Mouse (Mus musculus): ENCODE results near the gene Kif23.

The Kif23 gene

DNA sequence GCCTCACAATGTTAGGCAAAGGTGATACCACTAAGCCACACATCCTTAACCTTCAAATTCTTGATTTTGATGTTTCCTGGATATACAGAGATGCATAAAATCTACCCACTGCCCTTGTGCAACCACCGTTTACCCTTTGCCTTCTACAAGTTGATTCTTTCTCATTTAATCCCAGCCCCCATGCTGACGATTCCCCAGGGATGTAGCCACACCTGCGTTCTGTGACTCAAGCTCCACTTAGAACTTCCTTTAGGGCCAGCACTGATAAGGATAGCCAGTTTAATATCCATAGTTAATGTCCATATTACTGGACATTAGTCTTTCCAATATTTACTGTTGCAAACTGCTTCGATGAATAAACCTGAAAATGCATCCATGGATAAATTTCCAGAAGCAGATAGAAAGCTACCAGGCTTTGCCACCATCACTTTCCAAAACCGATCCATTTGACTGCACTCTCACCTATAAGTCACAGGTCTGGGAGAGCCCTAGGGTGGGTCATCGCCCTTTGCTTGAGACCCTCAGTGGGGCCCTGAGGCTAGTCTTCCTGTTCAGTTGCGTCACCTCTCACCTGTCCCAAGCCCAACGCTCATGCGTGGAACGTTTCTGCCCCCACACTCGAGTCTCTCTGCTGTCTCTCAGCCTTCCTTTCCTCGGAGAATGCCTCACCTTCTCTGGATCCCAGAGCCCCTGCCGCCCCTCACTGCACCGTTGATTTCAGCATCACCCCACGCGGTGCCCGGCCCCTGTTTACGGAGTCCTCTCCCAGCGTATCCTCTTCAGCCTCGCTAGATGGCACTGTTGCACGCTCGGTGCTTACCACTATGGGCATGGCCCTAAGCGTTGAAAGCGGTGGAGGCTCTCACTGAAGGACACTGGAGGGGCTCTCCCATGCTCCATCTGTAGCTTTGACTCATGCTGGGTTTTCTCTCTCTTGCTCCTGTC is 1.1 kb upstream of the Kif23 start:
- peak; percentile 78 to 91 for DNase-seq (ENCODE audit: low spot score in 2 of 2)

DNA sequence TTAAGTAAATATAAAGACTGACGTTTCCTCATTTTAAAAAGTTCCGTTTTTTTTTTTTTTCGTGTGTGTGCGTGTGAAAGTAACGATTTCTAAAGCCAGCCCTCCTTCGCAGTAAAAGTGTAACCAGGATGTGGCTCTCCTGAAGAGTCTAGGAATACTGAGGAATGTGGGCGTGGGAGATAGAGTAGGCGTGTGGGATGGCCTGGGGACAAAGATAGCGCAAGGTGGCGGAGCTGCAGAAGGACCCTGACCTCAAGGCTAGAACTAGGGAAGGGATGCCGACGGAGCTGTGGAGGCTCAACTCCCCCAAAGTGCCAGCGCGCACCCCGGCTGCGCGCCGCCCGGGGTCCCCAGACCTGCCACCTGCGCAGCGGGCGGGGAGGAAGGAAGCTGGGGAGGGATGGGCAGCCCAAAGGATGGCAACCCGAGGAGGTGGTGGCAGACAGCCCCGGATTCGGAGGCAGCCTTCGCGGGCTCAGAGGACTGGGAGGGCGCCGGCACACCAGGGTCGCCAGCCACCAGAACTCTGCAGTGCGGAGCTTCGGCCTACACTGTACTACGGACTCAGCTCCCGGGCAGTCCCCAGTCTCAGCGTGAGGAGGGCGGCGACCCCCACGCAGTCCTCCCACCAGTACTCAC is 482 bp downstream of the Kif23 start:
- DNase-seq (ENCODE audit: low spot score in 2 of 2), result peak in 1 of 2 experiments; percentile 52

- no peak for DNase-seq (ENCODE audit: low spot score in 2 of 2)
Measured at GRCm38 (mm10) chr9:61941054-61941453, 5.5 kb downstream of the Kif23 start.

DNA sequence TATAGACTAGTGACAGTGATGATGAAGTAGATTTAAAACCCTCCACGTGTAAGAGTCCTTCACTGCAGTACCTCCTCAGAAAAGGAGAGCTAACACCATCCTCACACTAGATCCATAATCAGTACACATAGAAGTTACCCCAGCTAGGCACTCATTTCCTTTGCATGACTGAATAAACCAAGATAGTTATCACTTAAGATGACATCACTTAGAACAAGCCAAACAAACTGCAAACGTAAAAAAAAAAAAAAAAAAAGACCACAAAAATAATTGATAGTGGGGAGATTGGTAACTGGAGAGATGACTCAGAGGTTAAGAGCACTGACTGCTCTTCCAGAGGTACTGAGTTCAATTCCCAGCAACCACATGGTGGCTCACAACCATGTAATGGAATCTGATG is 13.2 kb downstream of the Kif23 start:
- no peak for DNase-seq (ENCODE audit: low spot score in 2 of 2)

DNA sequence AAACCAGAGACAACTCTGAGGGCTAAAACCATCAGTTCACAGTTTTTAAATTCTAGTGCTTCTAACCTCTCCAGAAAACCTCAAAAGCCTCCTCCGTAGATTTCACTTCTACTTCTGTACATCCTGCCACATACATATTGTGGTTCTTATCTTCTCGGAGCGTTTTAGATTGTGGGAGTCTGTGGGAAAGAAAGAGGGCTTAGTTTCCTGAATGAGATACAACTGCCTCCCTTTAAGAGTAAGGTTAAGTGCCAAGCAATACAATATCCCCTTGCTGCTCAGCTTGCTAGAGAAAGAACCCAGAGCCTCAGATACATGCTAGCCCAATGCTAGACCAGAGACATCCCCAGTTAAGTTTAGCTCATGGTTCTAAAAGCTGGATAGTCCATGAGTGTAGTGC is 14.6 kb downstream of the Kif23 start:
- no peak for DNase-seq (ENCODE audit: low spot score in 2 of 2)

- no peak for DNase-seq (ENCODE audit: low spot score in 2 of 2)
Measured at GRCm38 (mm10) chr9:61925086-61925660, 21.4 kb downstream of the Kif23 start.

DNA sequence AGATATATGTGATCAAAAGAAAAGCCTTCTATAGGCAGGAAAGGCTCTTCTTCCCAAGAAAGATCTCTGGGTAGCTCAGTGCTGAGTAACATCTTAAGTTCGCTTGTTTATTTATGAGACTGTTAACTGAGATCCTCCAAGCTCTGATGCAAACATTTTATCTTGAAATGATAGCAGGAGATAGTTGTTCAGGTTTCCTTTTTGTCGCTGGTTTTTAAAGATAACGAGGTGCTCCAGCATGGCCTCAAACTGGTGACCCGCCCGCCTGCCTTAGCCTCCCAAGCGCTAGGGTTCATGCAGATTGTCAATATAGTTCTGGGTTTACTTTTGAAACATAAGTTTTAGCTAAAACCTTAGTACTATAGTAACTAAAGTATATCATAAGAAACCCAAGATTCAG is 26.2 kb downstream of the Kif23 start:
- no peak for DNase-seq (ENCODE audit: low spot score in 2 of 2)

DNA sequence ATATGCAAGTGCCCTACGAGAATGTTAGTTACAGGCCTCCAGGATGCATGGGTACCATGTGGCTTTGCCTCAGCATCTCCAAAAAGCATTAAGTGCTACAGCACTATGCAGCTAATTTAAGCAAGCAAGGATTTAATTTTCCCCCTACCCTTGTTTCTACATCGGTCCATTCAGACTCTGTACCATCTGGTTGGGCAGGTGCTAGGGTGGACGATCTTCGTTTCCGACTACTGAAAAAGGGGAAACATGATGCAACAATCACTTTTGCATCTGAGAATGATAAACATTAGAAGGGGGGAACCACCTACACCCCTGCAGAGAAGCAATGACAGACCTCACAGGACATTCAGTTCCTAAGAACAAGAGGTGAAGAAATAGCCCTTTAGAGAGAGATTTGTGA is 27.1 kb downstream of the Kif23 start:
- no peak for DNase-seq (ENCODE audit: low spot score in 2 of 2)

DNA sequence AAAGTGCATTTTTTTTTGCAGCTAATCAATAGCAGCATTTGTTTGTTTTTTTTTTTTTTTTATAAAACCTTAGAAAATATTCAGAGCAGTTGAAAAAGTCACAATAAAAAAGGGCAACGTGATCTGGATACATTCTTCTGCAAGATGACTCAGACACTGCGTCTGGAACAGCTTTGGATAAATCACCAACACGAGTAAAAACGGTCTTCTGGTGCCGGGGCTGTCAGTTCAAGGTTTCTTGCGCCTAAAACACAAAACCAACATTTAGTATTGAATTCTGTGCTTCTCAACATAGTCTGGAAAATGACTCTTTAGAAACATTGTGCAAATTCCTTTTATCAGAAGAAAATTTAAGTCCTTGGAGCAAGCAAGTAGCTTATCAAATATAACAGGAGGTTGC is 29.1 kb downstream of the Kif23 start:
- DNase-seq (ENCODE audit: low spot score in 2 of 2), result no peak

DNA sequence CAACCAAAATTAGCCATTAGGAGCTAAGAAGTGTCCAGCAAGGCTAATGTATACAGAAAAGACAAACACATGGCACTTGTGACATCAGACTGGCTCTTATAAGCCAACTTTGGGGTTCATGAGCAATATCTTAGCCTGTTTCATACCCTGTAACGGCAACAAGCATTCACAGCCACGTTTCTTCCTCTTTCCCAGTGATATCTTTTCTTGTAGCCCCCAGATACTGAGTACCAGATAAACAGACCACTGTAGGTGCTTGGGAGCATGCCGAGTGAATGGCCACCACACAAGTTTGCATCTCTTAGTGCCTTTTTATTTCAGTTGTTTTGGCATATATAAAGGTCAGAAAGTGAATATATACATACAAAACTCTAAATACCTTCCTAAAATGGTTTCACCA is 29.6 kb downstream of the Kif23 start:
- DNase-seq (ENCODE audit: low spot score in 2 of 2), result no peak

DNA sequence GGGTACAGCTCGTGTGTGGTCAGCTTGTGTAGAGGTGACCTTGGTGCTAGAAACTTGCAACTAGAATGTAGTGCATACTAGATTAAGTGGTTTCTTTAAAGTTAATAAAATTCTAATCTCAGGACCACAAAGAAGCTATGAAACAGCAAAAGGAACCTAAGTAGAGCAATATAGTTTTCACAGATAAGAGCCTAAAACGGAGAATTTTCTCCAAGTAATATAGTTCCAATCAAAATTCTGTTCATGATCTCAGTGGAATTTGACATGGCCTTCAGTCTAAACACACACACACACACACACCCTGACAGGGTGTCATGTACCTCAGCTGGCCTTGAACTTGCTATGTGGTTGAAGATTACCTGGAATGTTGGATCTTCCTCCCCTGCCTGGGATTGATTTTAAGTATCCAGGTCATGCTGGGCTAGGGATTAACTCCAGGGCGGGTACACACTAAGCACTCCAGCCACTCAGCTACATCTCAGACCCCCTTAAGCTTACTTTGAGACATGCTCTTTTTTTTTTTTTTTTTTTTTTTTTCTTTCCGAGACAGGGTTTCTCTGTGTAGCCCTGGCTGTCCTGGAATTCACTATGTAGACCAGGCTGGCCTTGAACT is 31.1 kb downstream of the Kif23 start:
- no peak for DNase-seq (ENCODE audit: low spot score in 2 of 2)

- DNase-seq (ENCODE audit: low spot score in 2 of 2), result no peak
Measured at GRCm38 (mm10) chr9:61914917-61915300, 31.7 kb downstream of the Kif23 start.

- DNase-seq (ENCODE audit: low spot score in 2 of 2), result peak; percentile 94 to 96
Measured at GRCm38 (mm10) chr9:61914203-61914916, 32.2 kb downstream of the Kif23 start, which contains the start of gene Rplp1. Rplp1 (minus strand) TSS chr9:61914542.

DNA sequence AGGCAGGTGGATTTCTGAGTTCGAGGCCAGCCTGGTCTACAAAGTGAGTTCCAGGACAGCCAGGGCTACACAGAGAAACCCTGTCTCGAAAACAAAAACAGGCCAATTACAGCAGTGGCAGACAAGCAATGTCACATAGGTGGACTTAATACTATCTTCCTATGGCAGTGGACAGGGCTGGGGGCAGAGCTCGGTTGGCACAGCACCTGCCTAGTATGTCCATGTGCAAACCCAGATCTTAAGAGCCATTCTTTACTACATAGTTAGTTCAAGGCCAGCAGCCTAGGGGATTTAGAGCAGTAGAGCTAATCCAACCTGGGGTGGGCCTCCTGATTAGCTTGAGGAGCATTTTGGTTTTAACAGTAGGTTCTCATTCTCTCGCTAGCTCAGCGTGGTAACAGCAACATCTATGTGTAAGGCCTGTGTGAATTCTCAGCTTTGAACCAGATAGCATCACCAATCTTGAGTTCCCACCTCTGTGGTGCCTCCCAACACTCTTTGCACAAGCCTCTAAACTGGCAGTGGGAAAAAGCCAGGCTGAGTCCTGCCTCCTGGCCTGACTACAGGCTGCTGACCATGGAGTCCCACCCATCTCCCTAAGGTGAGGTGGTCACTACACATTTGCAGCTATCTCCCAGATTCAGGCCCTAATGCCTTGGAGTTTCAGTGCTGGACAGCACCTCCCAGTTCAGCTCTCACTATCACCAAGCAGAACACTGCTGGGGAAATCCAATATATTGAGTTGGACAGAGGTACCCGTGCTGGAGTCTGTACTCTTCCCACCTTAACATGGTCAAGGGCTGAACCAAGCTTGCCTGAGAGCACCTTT is 35.1 kb downstream of the Kif23 start:
- DNase-seq (ENCODE audit: low spot score in 2 of 2), result no peak

- peak; percentile 31 to 71 for DNase-seq (ENCODE audit: low spot score in 2 of 2)
Measured at GRCm38 (mm10) chr9:61910526-61911256, 35.9 kb downstream of the Kif23 start.

GRCm38 (mm10) chr9:61909633-61910032 is 36.9 kb downstream of the Kif23 start:
- DNase-seq (ENCODE audit: low spot score in 2 of 2), result no peak

GRCm38 (mm10) chr9:61908832-61909407 is 37.7 kb downstream of the Kif23 start:
- DNase-seq (ENCODE audit: low spot score in 2 of 2), result no peak

GRCm38 (mm10) chr9:61908341-61908740 is 38.2 kb downstream of the Kif23 start:
- no peak for DNase-seq (ENCODE audit: low spot score in 2 of 2)

- no peak for DNase-seq (ENCODE audit: low spot score in 2 of 2)
Measured at GRCm38 (mm10) chr9:61907621-61908295, 38.8 kb downstream of the Kif23 start.
